Mouse (Mus musculus): ENCODE measurements around the gene Scube2.
A peak's percentile ranks its signal among the peaks of the same experiment; 100 is the strongest.

The Scube2 gene

DNA sequence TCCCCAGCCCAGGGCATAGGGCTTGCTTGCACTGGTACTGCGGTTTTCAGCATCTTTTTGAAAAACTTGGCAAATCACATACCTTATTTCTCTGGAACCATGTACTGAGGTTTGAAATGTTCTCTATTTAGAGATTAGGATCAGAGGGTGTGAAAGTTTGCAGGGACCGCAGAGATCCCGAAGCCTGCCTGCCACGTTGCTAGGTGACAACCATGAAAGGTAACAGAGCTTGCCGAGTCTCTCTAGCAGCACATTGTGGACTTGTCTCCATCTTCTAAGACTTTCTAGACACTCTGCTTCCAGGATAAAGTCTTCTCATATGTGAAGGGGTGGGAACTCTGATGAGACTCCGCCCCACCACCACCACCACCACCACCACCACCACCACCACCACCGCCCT lies 13.5 kb downstream of the Scube2 start:
- no peak for DNase-seq (ENCODE audit: low read depth, low spot score)

DNA sequence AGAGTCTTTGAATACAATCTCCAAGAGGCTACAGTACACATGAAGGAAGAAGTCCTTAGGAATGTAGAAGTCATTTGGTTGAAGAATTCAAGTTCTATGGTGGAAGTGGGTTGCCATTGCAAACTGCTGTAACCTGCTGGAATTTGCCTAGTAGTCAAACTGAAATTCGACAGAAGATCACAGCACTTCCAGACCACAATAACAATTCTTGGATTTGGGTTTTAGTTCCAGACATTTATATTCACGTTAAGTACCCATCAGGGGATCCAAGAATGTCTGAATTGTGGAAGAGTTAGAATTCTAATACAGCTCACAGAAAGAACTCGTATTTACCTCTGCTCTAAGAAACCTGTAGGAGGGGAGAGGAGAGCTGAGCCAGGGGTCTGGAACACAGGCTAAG lies 14.9 kb downstream of the Scube2 start:
- DNase-seq (ENCODE audit: low read depth, low spot score) = no peak

GRCm38 (mm10) chr7:109849750-109850434 lies 15.6 kb downstream of the Scube2 start:
- DNase-seq (ENCODE audit: low read depth, low spot score) = no peak

DNA sequence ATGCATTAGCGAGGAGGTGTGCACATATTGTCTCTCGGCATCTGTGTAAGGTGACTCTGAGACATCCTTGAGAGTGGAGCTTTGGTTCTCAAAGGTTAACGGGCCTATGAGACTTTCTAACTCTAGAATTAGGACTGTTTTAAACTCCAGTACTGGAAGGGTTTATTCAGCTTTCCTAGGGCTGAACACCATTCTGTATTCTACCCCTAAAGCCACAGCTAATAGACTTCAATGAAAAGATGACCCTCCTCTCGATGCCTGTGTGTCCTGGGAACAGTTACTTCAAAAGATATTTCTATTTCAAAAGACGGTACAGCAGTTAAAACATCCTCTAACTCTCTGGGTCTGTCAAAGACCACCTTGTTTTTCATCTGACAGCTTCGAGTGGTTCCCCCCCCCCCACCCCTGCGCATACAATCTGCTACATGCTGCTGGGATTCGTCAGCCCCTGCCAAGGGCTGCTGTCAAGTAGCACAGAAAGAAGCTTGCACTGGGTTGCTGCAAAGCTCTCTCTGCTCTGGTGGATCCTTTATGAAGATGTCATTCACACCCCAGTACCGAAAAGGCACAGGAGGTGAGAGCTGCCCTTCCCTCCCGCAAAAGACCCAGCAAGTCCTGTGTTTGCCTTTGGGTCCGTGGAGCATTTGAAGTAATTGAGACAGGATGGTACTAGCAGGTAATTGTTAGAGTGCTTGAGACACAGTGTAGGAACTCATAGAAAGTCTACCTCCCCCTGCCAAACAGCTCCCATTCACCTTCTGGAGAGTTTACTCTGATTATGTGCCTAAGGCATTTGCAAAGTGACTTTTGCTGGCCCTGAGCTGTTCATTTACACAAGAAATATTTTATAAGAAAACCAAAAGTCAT lies 16.4 kb downstream of the Scube2 start:
- DNase-seq (ENCODE audit: low read depth, low spot score) = no peak

- DNase-seq (ENCODE audit: low read depth, low spot score) = no peak
Measured at GRCm38 (mm10) chr7:109844100-109844499, 21.4 kb downstream of the Scube2 start.

DNA sequence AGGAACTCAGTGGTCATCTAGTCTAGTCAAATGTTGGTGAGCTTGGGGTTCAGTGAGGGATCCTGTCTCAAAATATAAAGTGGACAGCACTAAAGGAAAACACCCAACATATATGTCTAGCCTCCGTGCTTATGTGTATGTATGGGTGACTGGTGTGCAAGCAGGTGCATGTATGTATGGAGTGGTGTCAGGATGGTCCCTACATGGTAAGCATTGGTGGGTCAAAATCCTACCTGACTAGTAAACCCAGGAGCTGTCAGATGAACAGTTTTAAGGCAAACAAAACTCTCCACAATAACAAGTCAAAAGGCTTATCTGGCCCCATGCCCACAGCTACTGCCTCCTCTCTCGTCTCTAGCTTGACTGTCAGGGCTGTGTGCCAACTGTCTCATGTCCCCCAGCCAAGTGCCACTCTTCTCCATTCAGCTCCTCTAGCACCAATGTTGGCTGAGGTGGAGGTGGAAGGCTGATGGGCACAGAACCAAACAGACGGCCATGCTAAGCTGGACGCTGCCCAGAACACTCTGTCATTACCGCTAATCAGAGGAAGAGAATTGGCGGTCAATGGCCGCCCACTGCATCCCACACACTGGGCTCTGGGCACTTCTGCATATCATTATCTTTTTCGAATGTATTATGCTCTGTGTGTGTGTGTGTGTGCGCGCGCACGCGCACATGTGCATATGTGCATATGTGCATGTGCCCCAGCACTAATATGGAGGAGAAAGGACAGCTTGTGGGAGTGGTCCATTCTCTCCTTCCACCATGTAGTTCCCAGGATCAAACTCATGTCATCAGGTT lies 23.7 kb downstream of the Scube2 start:
- DNase-seq (ENCODE audit: low read depth, low spot score) = no peak

- DNase-seq (ENCODE audit: low read depth, low spot score) = no peak
Measured at GRCm38 (mm10) chr7:109841031-109841430, 24.4 kb downstream of the Scube2 start.

DNA sequence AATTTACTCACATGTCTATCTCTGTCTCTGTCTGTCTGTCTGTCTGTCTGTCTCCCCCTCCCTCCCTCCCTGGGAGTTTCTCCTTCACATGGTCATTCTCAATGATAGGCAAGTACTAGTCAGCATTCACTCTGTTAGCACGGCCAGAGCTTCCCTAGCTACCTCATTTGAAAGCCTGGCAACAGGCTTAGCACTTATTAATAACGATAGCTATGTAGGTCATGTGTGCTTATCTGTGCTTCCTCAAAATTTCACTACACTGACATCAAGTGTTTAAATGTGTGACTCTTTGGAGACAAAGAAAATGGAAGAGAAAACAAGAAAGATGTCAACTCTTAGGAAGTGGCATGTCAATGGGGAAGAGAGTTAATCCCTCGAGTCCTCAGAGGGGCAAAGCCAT lies 26.9 kb downstream of the Scube2 start:
- no peak for DNase-seq (ENCODE audit: low read depth, low spot score)

DNA sequence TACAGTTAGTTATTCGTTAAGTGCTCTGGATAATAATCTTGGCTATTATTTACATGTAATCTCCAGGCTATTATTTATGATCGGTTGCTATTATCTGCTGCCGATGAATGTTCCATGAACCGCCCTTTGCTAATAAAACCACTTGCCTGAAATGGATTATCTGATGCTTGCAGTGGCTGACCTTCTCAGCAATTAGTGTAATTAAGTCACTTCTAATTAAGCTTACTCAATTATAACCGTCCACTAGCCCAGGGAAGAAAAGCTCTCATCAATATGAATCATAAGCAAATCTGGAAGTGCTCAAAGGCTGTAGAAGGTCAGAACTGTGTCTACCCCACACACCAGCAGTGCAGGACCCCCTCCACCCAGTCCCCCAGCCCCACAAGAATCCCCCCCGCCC lies 27.8 kb downstream of the Scube2 start:
- no peak for DNase-seq (ENCODE audit: low read depth, low spot score)

GRCm38 (mm10) chr7:109834894-109835293 lies 30.6 kb downstream of the Scube2 start:
- no peak for DNase-seq (ENCODE audit: low read depth, low spot score)

GRCm38 (mm10) chr7:109831376-109831775 lies 34.1 kb downstream of the Scube2 start:
- no peak for DNase-seq (ENCODE audit: low read depth, low spot score)

- DNase-seq (ENCODE audit: low read depth, low spot score) = no peak
Measured at GRCm38 (mm10) chr7:109826911-109827310, 38.6 kb downstream of the Scube2 start.

GRCm38 (mm10) chr7:109825293-109825692 lies 40.2 kb downstream of the Scube2 start:
- DNase-seq (ENCODE audit: low read depth, low spot score) = no peak

GRCm38 (mm10) chr7:109818600-109818999 lies 46.9 kb downstream of the Scube2 start:
- no peak for DNase-seq (ENCODE audit: low read depth, low spot score)

DNA sequence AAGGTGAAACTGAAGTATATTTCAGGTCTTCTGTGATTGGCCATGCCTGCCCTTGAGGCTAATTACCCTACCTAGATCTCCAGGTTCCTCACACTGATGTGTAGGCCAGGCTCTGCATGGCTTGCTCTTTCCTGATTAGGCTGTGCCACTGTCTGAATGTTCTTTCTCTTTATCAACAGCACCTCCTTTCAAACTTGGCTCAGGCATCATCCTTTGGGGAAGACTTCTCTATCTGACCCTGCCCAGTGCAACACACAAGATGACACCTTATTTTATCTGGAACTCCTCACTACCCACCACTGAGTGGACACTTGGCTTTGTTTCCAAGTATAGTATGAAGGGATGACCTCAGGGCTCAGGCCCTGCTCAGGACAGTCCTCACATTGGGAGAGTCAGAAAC lies 47.5 kb downstream of the Scube2 start:
- DNase-seq (ENCODE audit: low read depth, low spot score) = no peak

- DNase-seq (ENCODE audit: low read depth, low spot score) = no peak
Measured at GRCm38 (mm10) chr7:109813330-109814140, 51.9 kb downstream of the Scube2 start.

GRCm38 (mm10) chr7:109807616-109808485 lies 57.6 kb downstream of the Scube2 start:
- no peak for DNase-seq (ENCODE audit: low read depth, low spot score)

DNA sequence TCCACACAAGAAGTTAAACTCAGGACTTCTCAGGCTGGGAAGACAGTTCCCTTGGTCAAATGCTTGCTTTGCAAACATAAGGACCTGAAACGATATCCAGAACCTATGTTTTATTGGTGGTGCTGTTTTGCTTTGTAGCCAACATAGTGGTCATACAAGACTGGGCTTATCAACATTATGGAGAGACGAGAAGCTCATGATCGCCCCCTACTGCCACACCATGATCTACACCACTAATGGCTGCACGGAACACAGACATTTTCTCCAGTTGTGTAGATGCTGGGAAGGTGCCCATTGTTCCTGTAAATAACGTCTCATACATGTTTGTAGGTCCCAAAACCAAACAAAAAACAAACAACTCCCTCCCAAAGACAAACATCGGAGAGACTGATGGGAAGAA lies 60.6 kb downstream of the Scube2 start:
- DNase-seq (ENCODE audit: low read depth, low spot score) = peak; percentile 63

DNA sequence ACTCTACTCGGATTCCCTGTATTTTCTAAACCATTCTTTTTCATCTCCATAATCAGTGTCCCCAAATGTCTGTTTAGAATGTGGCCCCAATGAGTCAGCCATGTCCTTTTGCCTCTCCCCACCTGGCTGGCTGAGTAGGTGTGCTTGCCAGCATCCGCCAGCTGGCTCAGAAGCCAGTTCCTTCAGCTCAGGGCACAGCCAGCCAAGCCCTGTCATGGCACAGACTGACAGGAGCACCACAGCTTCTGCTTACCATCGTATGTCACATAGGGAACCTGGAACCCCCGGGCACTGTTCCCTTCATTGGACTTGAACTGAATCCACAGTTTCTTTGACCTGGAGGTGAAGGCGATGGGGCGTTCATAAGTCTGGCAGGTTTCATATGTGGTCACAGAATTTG lies 61.1 kb downstream of the Scube2 start:
- no peak for DNase-seq (ENCODE audit: low read depth, low spot score)

- no peak for DNase-seq (ENCODE audit: low read depth, low spot score)
Measured at GRCm38 (mm10) chr7:109803516-109803915, 62.0 kb downstream of the Scube2 start.

Data from ES-CJ7 (cell line).